ENCODE assay signal across 20 mouse cellular contexts in genomic region chr16:52086793-52087450, GRCm38 (mm10). TPM values are rescaled to one million over a fixed set of nuclear protein-coding genes. Genes with fewer than 3 reads are reported as not detected.
DNase-seq lines count a peak whose midpoint lies in the region; ATAC-seq and TF ChIP-seq lines count a peak whose summit lies in the region.
"Had no signal": no experiment of that assay in that cellular context is flagged by ENCODE, and none has a peak within 500 bp of the region (broad histone marks: within the 10 kb centered on the region; RNA-seq: fewer than 3 reads in every experiment).

No protein-coding gene starts in this region.

- 86% methylated on average over 9 of the region's 9 CpGs for WGBS in forebrain, embryonic 12.5 days
- WGBS in forebrain, embryonic 10.5 days, result 94% methylated on average over 9 of the region's 9 CpGs
- 69% methylated on average over 9 of the region's 9 CpGs for WGBS in lung, embryonic 14.5 days
- 68% methylated on average over 9 of the region's 9 CpGs for WGBS in lung, adult 2 months
- 37% methylated on average over 9 of the region's 9 CpGs for WGBS in thymus, adult 2 months

- no peak overlapping the region for H3K27ac ChIP-seq in forebrain, embryonic 12.5 days
- H3K27ac ChIP-seq in forebrain, embryonic 10.5 days, result no peak overlapping the region
- H3K27ac ChIP-seq in lung, embryonic 14.5 days (ENCODE audit: low read depth), result no peak overlapping the region
- H3K27ac ChIP-seq in thymus, adult 2 months (ENCODE audit: control insufficient read depth, insufficient read depth, low read length), result no peak overlapping the region
- H3K27ac ChIP-seq: gastrocnemius, adult 2 months; kidney, postnatal 0 days; layer of hippocampus, adult 2 months; liver, embryonic 12.5 days; midbrain, embryonic 13.5 days had no signal

- no peaks in the 10 kb centered on the region for H3K4me1 ChIP-seq in forebrain, embryonic 12.5 days
- H3K4me1 ChIP-seq in forebrain, embryonic 10.5 days, result no peaks in the 10 kb centered on the region
- H3K4me1 ChIP-seq in lung, embryonic 14.5 days (ENCODE audit: insufficient read depth), result no peaks in the 10 kb centered on the region
- H3K4me1 ChIP-seq in lung, adult 2 months (ENCODE audit: control insufficient read depth, insufficient read depth, low read length), result peaks cover 10% of the 10 kb centered on the region
- peaks cover 8% of the 10 kb centered on the region for H3K4me1 ChIP-seq in thymus, adult 2 months (replicated peaks; ENCODE audit: control insufficient read depth, insufficient read depth, low read length)

- no peak overlapping the region for H3K4me2 ChIP-seq in forebrain, embryonic 12.5 days
- no peak overlapping the region for H3K4me2 ChIP-seq in lung, embryonic 14.5 days
- H3K4me2 ChIP-seq: liver, embryonic 12.5 days; midbrain, embryonic 13.5 days had no signal

- TF ChIP-seq CTCF in lung, embryonic 14.5 days (IDR thresholded peaks at IDR 0.05; ENCODE audit: low read depth), result no peak
- no peak for TF ChIP-seq CTCF in lung, adult 2 months (IDR thresholded peaks at IDR 0.05; ENCODE audit: insufficient read depth, low read length)
- no peak for TF ChIP-seq CTCF in thymus, adult 2 months (IDR thresholded peaks at IDR 0.05; ENCODE audit: borderline replicate concordance, control insufficient read depth, extremely low read depth, insufficient read depth, low read length, poor library complexity)

- no peaks in the 10 kb centered on the region for H3K9me3 ChIP-seq in forebrain, embryonic 12.5 days
- no peaks in the 10 kb centered on the region for H3K9me3 ChIP-seq in forebrain, embryonic 10.5 days
- no peaks in the 10 kb centered on the region for H3K9me3 ChIP-seq in lung, embryonic 14.5 days (ENCODE audit: low read depth, low read length)
- H3K9me3 ChIP-seq: liver, embryonic 12.5 days; midbrain, embryonic 13.5 days had no signal

- TF ChIP-seq POLR2A in lung, adult 2 months (IDR thresholded peaks at IDR 0.05; ENCODE audit: borderline replicate concordance, extremely low read depth, low read depth, low read length), result no peak
- TF ChIP-seq POLR2A in thymus, adult 2 months (IDR thresholded peaks at IDR 0.05; ENCODE audit: control insufficient read depth, extremely low read depth, insufficient read depth, low read length, poor library complexity), result no peak

- no peaks in the 10 kb centered on the region for H3K27me3 ChIP-seq in forebrain, embryonic 12.5 days
- H3K27me3 ChIP-seq in forebrain, embryonic 10.5 days (ENCODE audit: poor library complexity, severe bottlenecking), result no peaks in the 10 kb centered on the region
- no peaks in the 10 kb centered on the region for H3K27me3 ChIP-seq in lung, embryonic 14.5 days (ENCODE audit: insufficient read depth, low read length)
- no peaks in the 10 kb centered on the region for H3K27me3 ChIP-seq in thymus, adult 2 months (ENCODE audit: control insufficient read depth, insufficient read depth, low read length)
- H3K27me3 ChIP-seq: liver, embryonic 12.5 days; midbrain, embryonic 13.5 days had no signal

- no peak overlapping the region for H3K9ac ChIP-seq in forebrain, embryonic 12.5 days
- H3K9ac ChIP-seq in lung, embryonic 14.5 days, result no peak overlapping the region
- H3K9ac ChIP-seq: liver, embryonic 12.5 days; midbrain, embryonic 13.5 days had no signal

- H3K36me3 ChIP-seq in forebrain, embryonic 12.5 days (replicated peaks), result peaks cover 5% of the 10 kb centered on the region; the same call in 1 of the 2 replicates
- H3K36me3 ChIP-seq in forebrain, embryonic 10.5 days (replicated peaks), result peaks cover 16% of the 10 kb centered on the region
- H3K36me3 ChIP-seq in lung, embryonic 14.5 days (ENCODE audit: insufficient read depth), result peaks cover 4% of the 10 kb centered on the region; the same call in 1 of the 2 replicates
- no peaks in the 10 kb centered on the region for H3K36me3 ChIP-seq in thymus, adult 2 months (ENCODE audit: control insufficient read depth, insufficient read depth, low read length)
- H3K36me3 ChIP-seq: liver, embryonic 12.5 days had no signal

- no peak overlapping the region for H3K4me3 ChIP-seq in forebrain, embryonic 12.5 days (replicated peaks)
- H3K4me3 ChIP-seq in forebrain, embryonic 10.5 days, result no peak overlapping the region
- no peak overlapping the region for H3K4me3 ChIP-seq in lung, embryonic 14.5 days (ENCODE audit: low read depth, low read length)
- no peak overlapping the region for H3K4me3 ChIP-seq in lung, adult 2 months (replicated peaks; ENCODE audit: extremely low read depth, low read depth, low read length)
- no peak overlapping the region for H3K4me3 ChIP-seq in thymus, adult 2 months (ENCODE audit: control insufficient read depth, insufficient read depth, low read length)
- H3K4me3 ChIP-seq: gastrocnemius, adult 2 months; layer of hippocampus, adult 2 months; liver, embryonic 12.5 days; midbrain, embryonic 13.5 days; myocyte had no signal

- DNase-seq in forebrain, embryonic 10.5 days (ENCODE audit: extremely low spot score, low spot score), result no peak
- peak; percentile 44 for DNase-seq in lung, embryonic 14.5 days
- DNase-seq in lung, adult 2 months, result no peak
- DNase-seq in thymus, postnatal 4 days, result peak; percentile 21
- DNase-seq in thymus, adult 2 months, result no peak
- no peak for DNase-seq in adrenal gland, adult 2 months
- no peak for DNase-seq in gastrocnemius, adult 8-10 months (ENCODE audit: low spot score in 2 of 2)
- DNase-seq: adrenal gland, postnatal 36 days; cerebellum, adult 9-11 months; gastrocnemius, adult 2 months; heart, adult 18-20 months; kidney, adult 11 months; left cerebral cortex, postnatal 4 days; right cerebral cortex, postnatal 14 days had no signal

- ATAC-seq in forebrain, embryonic 12.5 days (ENCODE audit: low FRiP score), result 0 out of 2 replicates have a peak, but pooled peaks have one; percentile 20
- peak; percentile 56; the same call in 1 of the 2 replicates for ATAC-seq in lung, embryonic 14.5 days (ENCODE audit: insufficient read depth)
- ATAC-seq: liver, embryonic 12.5 days; midbrain, embryonic 13.5 days had no signal

RNA-seq across cellular contexts. Expression of gene Cblb, which starts 55.9 kb away (rescaled TPM):
- 29.0 and 31.6 TPM in 2 replicates for polyA plus RNA-seq in forebrain, embryonic 12.5 days (2016; fragmentation: Nextera tagmentation; extraction: Ambion mirVana)
- 28.2 and 29.2 TPM in 2 replicates for polyA plus RNA-seq in forebrain, embryonic 10.5 days (2016; fragmentation: Nextera tagmentation; extraction: Ambion mirVana)
- polyA plus RNA-seq in lung, embryonic 14.5 days (2014; fragmentation: Nextera tagmentation; extraction: Ambion mirVana), result 19.8 and 21.8 TPM in 2 replicates
- polyA plus RNA-seq in lung, adult 2 months (2012; rRNA removed), result 15.7 and 21.7 TPM in 2 replicates
- 22.8 TPM in 2 replicates for polyA plus RNA-seq in thymus, adult 2 months (2012; rRNA removed)
- total RNA-seq in adrenal gland, adult 2 months (2021), result 10 to 100 TPM; 26.8 to 39.4 TPM
- polyA plus RNA-seq in adrenal gland, adult 2 months (2012; rRNA removed), result 7.8 and 8.3 TPM in 2 replicates
- total RNA-seq in gastrocnemius, adult 8-10 months (2022), result 10 to 100 TPM; 10.3 to 16.6 (median 13.4) TPM

Comparison
In these comparisons a context has a peak if more than half of its experiments do, and no peak if none do; other contexts are left out.
1. DNase-seq: peak in lung, embryonic 14.5 days (single experiment) and thymus, postnatal 4 days (single experiment); none in forebrain, embryonic 10.5 days (single experiment), lung, adult 2 months (single experiment), thymus, adult 2 months (single experiment), adrenal gland, adult 2 months (single experiment) and gastrocnemius, adult 8-10 months (0 of 2).